Mouse (Mus musculus): ENCODE measurements around the gene Pxn. TPM values are rescaled to one million over a fixed set of nuclear protein-coding genes. Genes with fewer than 3 reads are reported as not detected.

Gene Pxn
- polyA plus RNA-seq, 1 experiment from 2014 or later = 19.3 TPM

GRCm38 (mm10) chr5:115525416-115525815 lies 18.9 kb downstream of the Pxn start:
- H3K4me3 ChIP-seq (ENCODE audit: low read depth, low read length) = no peak overlapping the region
- no peaks in the 10 kb centered on the region for H3K27me3 ChIP-seq (replicated peaks; ENCODE audit: control insufficient read depth, insufficient read depth, low read length)
- H3K4me2 ChIP-seq (ENCODE audit: low read length) = no peak overlapping the region
- H3K27ac ChIP-seq (ENCODE audit: low read depth) = no peak overlapping the region
- no peaks in the 10 kb centered on the region for H3K36me3 ChIP-seq (ENCODE audit: control insufficient read depth, insufficient read depth, low read length)
- H3K4me1 ChIP-seq (replicated peaks; ENCODE audit: control insufficient read depth, insufficient read depth, low read length) = peaks cover 53% of the 10 kb centered on the region
- no peak overlapping the region for H3K9ac ChIP-seq (ENCODE audit: low read length)
- DNase-seq (ENCODE audit: low spot score) (no peak), ATAC-seq (replicated peaks; ENCODE audit: low FRiP score, low TSS enrichment, low read depth) (no peak)
- 94% methylated on average over 4 of the region's 4 CpGs for WGBS
- H3K9me3 ChIP-seq (ENCODE audit: control insufficient read depth, low read length) = no peaks in the 10 kb centered on the region

- H3K36me3 ChIP-seq (ENCODE audit: control insufficient read depth, insufficient read depth, low read length) = no peaks in the 10 kb centered on the region
- H3K4me3 ChIP-seq (ENCODE audit: low read depth, low read length) = no peak overlapping the region
- H3K27ac ChIP-seq (ENCODE audit: low read depth) = no peak overlapping the region
- no peaks in the 10 kb centered on the region for H3K9me3 ChIP-seq (ENCODE audit: control insufficient read depth, low read length)
- peaks cover 54% of the 10 kb centered on the region for H3K4me1 ChIP-seq (replicated peaks; ENCODE audit: control insufficient read depth, insufficient read depth, low read length)
- no peak overlapping the region for H3K4me2 ChIP-seq (ENCODE audit: low read length)
- H3K27me3 ChIP-seq (replicated peaks; ENCODE audit: control insufficient read depth, insufficient read depth, low read length) = no peaks in the 10 kb centered on the region
- 82% methylated on average over 9 of the region's 9 CpGs for WGBS
- DNase-seq (ENCODE audit: low spot score) = no peak
- H3K9ac ChIP-seq (ENCODE audit: low read length) = no peak overlapping the region
- no peak for ATAC-seq (replicated peaks; ENCODE audit: low FRiP score, low TSS enrichment, low read depth)
Observed at GRCm38 (mm10) chr5:115525943-115526342, 19.5 kb downstream of the Pxn start.

- no peak overlapping the region for H3K27ac ChIP-seq (ENCODE audit: low read depth)
- H3K9me3 ChIP-seq (ENCODE audit: control insufficient read depth, low read length) = no peaks in the 10 kb centered on the region
- no peaks in the 10 kb centered on the region for H3K36me3 ChIP-seq (ENCODE audit: control insufficient read depth, insufficient read depth, low read length)
- no peak overlapping the region for H3K4me3 ChIP-seq (ENCODE audit: low read depth, low read length)
- no peak overlapping the region for H3K4me2 ChIP-seq (ENCODE audit: low read length)
- WGBS = 89% methylated on average over 17 of the region's 17 CpGs
- DNase-seq (ENCODE audit: low spot score) (no peak), ATAC-seq (replicated peaks; ENCODE audit: low FRiP score, low TSS enrichment, low read depth) (no peak)
- no peak overlapping the region for H3K9ac ChIP-seq (ENCODE audit: low read length)
- no peaks in the 10 kb centered on the region for H3K27me3 ChIP-seq (replicated peaks; ENCODE audit: control insufficient read depth, insufficient read depth, low read length)
- peaks cover 57% of the 10 kb centered on the region for H3K4me1 ChIP-seq (replicated peaks; ENCODE audit: control insufficient read depth, insufficient read depth, low read length)
Observed at GRCm38 (mm10) chr5:115526456-115527202, 20.2 kb downstream of the Pxn start.

- no peak overlapping the region for H3K4me2 ChIP-seq (ENCODE audit: low read length)
- H3K27ac ChIP-seq (ENCODE audit: low read depth) = no peak overlapping the region
- H3K4me1 ChIP-seq (replicated peaks; ENCODE audit: control insufficient read depth, insufficient read depth, low read length) = peaks cover 61% of the 10 kb centered on the region
- no peak for ATAC-seq (replicated peaks; ENCODE audit: low FRiP score, low TSS enrichment, low read depth)
- 88% methylated on average over 5 of the region's 5 CpGs for WGBS
- no peak overlapping the region for H3K9ac ChIP-seq (ENCODE audit: low read length)
- H3K36me3 ChIP-seq (ENCODE audit: control insufficient read depth, insufficient read depth, low read length) = no peaks in the 10 kb centered on the region
- DNase-seq (ENCODE audit: low spot score) = no peak
- no peak overlapping the region for H3K4me3 ChIP-seq (ENCODE audit: low read depth, low read length)
- no peaks in the 10 kb centered on the region for H3K9me3 ChIP-seq (ENCODE audit: control insufficient read depth, low read length)
- no peaks in the 10 kb centered on the region for H3K27me3 ChIP-seq (replicated peaks; ENCODE audit: control insufficient read depth, insufficient read depth, low read length)
Observed at GRCm38 (mm10) chr5:115528128-115528527, 21.7 kb downstream of the Pxn start.

- Histone ChIP-seq H3K4me1 (replicated peaks; ENCODE audit: control insufficient read depth, insufficient read depth, low read length) (peaks cover 65% of the 10 kb centered on the region), H3K4me2 (ENCODE audit: low read length) (peak overlapping the region; percentile 24), H3K9me3 (ENCODE audit: control insufficient read depth, low read length) (no peaks in the 10 kb centered on the region), H3K27me3 (replicated peaks; ENCODE audit: control insufficient read depth, insufficient read depth, low read length) (no peaks in the 10 kb centered on the region), H3K9ac (ENCODE audit: low read length) (no peak overlapping the region), H3K27ac (ENCODE audit: low read depth) (peak overlapping the region; percentile 62), H3K4me3 (ENCODE audit: low read depth, low read length) (no peak overlapping the region), H3K36me3 (ENCODE audit: control insufficient read depth, insufficient read depth, low read length) (no peaks in the 10 kb centered on the region)
- DNase-seq (ENCODE audit: low spot score) = no peak
- no peak for ATAC-seq (replicated peaks; ENCODE audit: low FRiP score, low TSS enrichment, low read depth)
- WGBS = 34% methylated on average over 8 of the region's 8 CpGs
Observed at GRCm38 (mm10) chr5:115529364-115529741, 22.9 kb downstream of the Pxn start.

GRCm38 (mm10) chr5:115529742-115530446 lies 23.4 kb downstream of the Pxn start:
- no peaks in the 10 kb centered on the region for H3K27me3 ChIP-seq (replicated peaks; ENCODE audit: control insufficient read depth, insufficient read depth, low read length)
- H3K4me1 ChIP-seq (replicated peaks; ENCODE audit: control insufficient read depth, insufficient read depth, low read length) = peaks cover 65% of the 10 kb centered on the region
- no peaks in the 10 kb centered on the region for H3K9me3 ChIP-seq (ENCODE audit: control insufficient read depth, low read length)
- WGBS = 31% methylated on average over 7 of the region's 7 CpGs
- no peaks in the 10 kb centered on the region for H3K36me3 ChIP-seq (ENCODE audit: control insufficient read depth, insufficient read depth, low read length)
- DNase-seq (ENCODE audit: low spot score) (no peak), ATAC-seq (replicated peaks; ENCODE audit: low FRiP score, low TSS enrichment, low read depth) (no peak)
- H3K4me3 ChIP-seq (ENCODE audit: low read depth, low read length) = no peak overlapping the region
- peak overlapping the region; percentile 62 for H3K27ac ChIP-seq (ENCODE audit: low read depth)
- peak overlapping the region; percentile 24 for H3K4me2 ChIP-seq (ENCODE audit: low read length)
- no peak overlapping the region for H3K9ac ChIP-seq (ENCODE audit: low read length)

GRCm38 (mm10) chr5:115530447-115530809 lies 24.0 kb downstream of the Pxn start:
- no peaks in the 10 kb centered on the region for H3K36me3 ChIP-seq (ENCODE audit: control insufficient read depth, insufficient read depth, low read length)
- H3K4me1 ChIP-seq (replicated peaks; ENCODE audit: control insufficient read depth, insufficient read depth, low read length) = peaks cover 68% of the 10 kb centered on the region
- DNase-seq (ENCODE audit: low spot score) (no peak), ATAC-seq (replicated peaks; ENCODE audit: low FRiP score, low TSS enrichment, low read depth) (no peak)
- H3K27me3 ChIP-seq (replicated peaks; ENCODE audit: control insufficient read depth, insufficient read depth, low read length) = no peaks in the 10 kb centered on the region
- WGBS = 55% methylated on average over 8 of the region's 8 CpGs
- peak overlapping the region; percentile 62 for H3K27ac ChIP-seq (ENCODE audit: low read depth)
- no peaks in the 10 kb centered on the region for H3K9me3 ChIP-seq (ENCODE audit: control insufficient read depth, low read length)
- no peak overlapping the region for H3K4me3 ChIP-seq (ENCODE audit: low read depth, low read length)
- no peak overlapping the region for H3K9ac ChIP-seq (ENCODE audit: low read length)
- no peak overlapping the region for H3K4me2 ChIP-seq (ENCODE audit: low read length)

- Histone ChIP-seq H3K27ac (ENCODE audit: low read depth) (peak overlapping the region; percentile 62), H3K36me3 (ENCODE audit: control insufficient read depth, insufficient read depth, low read length) (no peaks in the 10 kb centered on the region), H3K4me1 (replicated peaks; ENCODE audit: control insufficient read depth, insufficient read depth, low read length) (peaks cover 75% of the 10 kb centered on the region), H3K9me3 (ENCODE audit: control insufficient read depth, low read length) (no peaks in the 10 kb centered on the region), H3K4me2 (ENCODE audit: low read length) (peak overlapping the region; percentile 29; the same call in 1 of the 2 replicates), H3K9ac (ENCODE audit: low read length) (peak overlapping the region; percentile 22; the same call in 1 of the 2 replicates), H3K4me3 (ENCODE audit: low read depth, low read length) (no peak overlapping the region), H3K27me3 (replicated peaks; ENCODE audit: control insufficient read depth, insufficient read depth, low read length) (no peaks in the 10 kb centered on the region)
- DNase-seq (ENCODE audit: low spot score) = no peak
- WGBS = 25% methylated on average over 18 of the region's 18 CpGs
- peak; percentile 60 for ATAC-seq (replicated peaks; ENCODE audit: low FRiP score, low TSS enrichment, low read depth)
Observed at GRCm38 (mm10) chr5:115531671-115532270, 25.3 kb downstream of the Pxn start.

Measured in intestine, embryonic 14.5 days (tissue).